Mouse (Mus musculus): Measurements from ENCODE around the gene Mgat4e.

Gene Mgat4e

DNA sequence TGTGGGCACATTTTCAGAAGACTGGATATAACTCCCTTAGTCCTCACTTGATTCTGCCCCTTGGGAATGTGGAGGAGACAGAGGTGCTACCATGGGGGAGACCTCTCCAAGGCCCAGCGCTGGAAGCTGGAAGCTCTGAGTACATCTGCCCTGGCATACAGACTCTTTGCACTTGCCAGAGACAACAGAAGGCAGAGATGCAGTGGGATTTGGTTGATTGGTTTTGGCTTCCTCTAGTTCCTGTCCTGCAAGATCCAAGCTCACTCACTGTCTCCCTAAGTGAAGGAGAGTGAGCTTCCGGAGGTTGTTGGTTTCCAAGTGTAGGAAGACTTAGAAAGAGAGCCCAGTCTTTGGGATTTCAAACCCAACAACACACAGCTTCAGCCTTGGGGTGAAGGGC is 33.6 kb downstream of the Mgat4e start:
- in situ Hi-C loops (cut with MboI; ENCODE audit: low sequenced_read_pairs): no loop called here

DNA sequence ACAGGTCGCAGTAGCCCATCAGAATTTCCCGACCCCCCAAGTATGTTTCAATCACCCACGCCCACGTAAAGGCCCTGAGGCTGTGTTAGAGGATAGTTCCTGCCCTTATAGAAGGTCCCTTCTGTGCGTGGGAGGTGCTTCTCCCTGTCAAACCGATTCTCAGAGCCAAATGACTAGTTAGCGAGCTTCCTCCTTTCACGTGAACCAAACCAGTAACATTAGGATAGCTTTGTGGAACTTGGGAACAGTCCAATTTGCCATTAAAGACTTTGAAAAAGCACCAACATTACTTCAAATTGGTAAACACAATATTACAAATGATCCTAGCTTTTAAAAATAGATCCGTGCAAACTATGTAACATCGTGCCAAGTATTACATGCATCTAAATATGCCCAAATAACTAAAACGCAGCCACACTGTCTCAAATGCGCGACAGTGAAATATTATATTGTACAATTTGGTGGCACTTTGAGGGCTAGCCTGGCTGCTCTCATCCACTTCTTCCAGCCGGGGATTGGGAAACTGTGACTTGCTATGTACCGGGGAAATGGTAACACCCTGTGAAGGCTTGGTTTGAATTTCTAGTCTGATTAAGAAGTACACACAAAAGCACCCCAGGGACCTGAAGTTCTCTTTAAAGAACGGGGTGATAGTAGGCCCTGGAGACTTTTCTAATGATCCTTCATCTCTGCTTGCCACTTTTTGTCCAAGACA is 35.4 kb downstream of the Mgat4e start:
- in situ Hi-C loops (cut with MboI; ENCODE audit: low sequenced_read_pairs): no loop called here

DNA sequence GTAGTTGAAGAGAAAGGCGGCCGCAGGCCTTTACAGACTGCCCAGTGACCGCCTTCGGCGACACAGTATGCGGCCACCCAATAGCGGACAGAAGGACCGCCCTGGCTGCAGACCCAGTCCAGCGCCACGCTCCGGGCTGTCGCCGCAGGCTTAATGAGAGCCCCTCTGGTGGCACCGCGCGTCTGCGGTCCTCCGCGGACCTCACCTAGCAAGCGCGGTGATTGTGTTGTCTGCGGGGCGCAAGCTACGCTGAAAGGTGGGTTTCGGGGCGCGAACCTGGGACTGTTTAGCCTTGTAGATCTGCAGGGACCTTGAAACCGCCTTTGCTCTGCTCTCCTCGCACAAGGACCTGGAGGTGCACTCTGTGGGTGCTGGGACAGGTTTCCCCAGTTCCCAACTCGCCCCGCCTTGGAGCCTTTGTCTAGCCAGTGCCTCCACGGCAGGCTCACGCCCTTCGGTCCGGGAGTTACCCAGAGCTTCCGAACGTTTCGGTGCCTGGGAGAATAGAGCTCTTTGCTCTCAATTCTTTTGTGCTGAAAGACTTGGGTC is 36.1 kb downstream of the Mgat4e start:
- in situ Hi-C loops (cut with MboI; ENCODE audit: low sequenced_read_pairs): no loop called here

DNA sequence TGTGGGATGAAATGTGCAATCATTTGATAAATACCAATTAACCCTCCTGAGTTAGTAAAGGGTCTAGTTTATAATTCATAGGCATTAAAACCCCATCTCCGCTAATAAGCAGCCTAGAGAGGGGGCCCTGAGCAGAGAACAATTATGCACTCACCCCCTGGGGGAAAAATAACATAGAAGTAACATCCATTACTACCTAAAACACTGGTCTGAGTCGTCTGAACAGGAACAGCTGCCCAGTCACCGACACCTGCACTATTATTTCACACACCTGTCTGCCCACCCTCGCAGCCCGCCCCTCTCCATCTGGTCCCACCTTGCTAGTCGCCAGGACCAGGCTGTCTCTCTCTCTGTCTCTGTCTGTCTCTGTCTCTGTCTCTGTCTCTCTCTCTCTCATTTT is 36.9 kb downstream of the Mgat4e start:
- in situ Hi-C loops (cut with MboI; ENCODE audit: low sequenced_read_pairs): no loop called here

DNA sequence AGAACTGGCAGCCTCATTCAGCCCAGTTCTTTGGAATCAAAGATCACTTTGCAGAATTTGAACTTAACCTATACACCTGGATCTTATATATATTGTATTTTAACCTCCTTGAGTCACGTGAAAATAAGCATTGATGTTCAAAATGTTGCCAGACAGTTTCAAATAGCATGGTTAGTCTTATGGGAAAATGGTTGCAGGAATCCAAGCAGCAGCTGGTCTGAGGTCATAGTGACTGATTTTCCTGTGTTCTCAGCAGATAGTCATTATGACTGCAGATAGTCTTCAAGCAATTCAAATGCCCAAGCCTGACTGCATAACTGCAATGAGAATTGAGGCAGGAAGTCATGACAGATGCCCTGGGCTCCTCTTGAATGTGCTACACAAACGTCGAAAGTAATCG is 37.3 kb downstream of the Mgat4e start:
- in situ Hi-C loops (cut with MboI; ENCODE audit: low sequenced_read_pairs): no loop called here

DNA sequence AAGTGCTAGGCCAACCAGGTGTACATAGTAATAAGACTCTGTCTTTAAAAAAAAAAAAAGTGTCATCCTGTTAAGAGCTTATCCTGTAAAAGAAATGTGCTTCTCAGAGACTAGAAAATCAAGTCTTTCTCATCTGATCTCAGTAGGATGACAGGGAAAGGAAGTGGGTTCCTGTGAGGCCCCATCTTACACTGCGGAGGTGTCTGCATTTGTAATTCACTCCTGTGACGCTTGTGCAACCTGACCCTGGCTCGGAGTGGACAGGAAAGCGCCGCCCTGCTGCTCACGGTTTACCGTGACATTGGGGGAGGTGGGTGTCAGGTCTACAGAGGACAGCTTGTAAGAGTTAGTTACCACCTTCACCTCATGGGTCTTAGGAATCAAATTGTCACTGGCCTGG is 39.5 kb downstream of the Mgat4e start:
- in situ Hi-C loops (cut with MboI; ENCODE audit: low sequenced_read_pairs): no loop called here

DNA sequence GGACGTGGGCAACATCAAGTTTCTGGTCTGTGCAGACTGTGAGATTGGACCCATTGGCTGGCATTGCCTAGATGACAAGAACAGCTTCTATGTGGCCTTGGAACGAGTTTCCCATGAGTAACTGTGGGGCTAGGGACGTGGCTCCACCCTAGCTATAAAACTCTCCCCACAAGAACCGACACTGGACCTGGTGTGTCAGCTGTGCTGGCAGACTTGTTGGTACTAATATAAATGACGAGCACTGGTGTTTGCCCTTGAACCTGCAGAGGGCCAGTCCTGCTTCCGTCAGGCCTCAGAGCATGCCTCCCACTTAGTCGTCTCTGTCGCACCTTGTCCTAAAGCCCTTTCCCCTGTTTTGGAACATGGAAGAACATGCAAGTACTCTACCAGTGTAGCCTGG is 43.3 kb downstream of the Mgat4e start:
- in situ Hi-C loops (cut with MboI; ENCODE audit: low sequenced_read_pairs): no loop called here

DNA sequence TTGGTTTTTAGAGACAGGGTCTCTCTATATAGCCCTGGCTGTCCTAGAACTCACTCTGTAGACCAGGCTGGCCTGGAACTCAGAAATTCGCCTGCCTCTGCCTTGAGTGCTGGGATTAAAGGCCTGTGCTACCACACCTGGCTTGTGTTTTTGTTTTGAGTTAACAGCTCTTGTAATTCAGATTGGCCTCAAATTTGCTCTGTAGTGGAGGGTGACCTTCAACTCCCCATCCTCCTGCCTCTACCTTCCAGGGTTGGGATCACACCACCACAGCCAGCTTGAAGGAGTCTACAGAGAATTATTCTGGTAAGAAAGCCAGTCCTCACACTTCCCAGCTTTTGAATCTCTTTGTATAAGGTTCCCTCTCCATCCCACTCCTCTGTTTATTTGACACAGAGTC is 48.6 kb downstream of the Mgat4e start:
- in situ Hi-C loops (cut with MboI; ENCODE audit: low sequenced_read_pairs): no loop called here

DNA sequence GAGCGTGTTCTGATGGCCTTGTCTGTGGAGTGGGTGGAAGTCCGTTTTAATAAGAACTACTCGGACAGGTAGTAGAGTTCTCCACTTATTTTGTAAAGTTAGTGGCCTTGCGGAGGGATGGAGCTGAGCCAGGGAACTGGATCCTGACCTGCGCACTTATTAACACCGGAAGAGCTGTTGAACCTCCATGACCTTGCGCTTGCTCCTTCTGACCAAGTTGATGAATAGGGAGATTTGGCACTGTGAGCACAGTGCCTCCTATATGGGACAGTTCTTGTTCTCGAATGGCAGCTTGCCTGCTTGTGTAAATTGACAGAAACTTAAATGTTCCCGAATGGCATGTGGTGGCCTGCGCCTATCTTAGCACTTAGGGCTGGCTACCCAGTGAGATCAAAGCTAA is 53.5 kb downstream of the Mgat4e start:
- in situ Hi-C loops (cut with MboI; ENCODE audit: low sequenced_read_pairs): no loop called here

DNA sequence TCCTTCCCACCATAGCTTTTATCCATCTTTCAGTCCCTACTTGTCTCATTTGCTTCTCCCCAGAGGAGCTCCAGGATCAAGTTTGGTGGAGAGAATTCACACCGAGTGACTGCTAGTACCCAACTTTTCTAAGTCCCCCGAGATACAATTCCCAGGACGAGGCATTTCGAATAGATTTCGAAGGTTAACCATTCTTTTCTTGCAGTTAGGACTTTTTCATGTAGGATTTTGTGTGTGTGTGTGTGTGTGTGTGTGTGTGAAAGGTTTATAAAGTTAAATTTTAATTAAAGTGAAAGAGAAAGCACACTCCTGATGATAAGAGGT is 54.3 kb downstream of the Mgat4e start:
- in situ Hi-C loops (cut with MboI; ENCODE audit: low sequenced_read_pairs): no loop called here

DNA sequence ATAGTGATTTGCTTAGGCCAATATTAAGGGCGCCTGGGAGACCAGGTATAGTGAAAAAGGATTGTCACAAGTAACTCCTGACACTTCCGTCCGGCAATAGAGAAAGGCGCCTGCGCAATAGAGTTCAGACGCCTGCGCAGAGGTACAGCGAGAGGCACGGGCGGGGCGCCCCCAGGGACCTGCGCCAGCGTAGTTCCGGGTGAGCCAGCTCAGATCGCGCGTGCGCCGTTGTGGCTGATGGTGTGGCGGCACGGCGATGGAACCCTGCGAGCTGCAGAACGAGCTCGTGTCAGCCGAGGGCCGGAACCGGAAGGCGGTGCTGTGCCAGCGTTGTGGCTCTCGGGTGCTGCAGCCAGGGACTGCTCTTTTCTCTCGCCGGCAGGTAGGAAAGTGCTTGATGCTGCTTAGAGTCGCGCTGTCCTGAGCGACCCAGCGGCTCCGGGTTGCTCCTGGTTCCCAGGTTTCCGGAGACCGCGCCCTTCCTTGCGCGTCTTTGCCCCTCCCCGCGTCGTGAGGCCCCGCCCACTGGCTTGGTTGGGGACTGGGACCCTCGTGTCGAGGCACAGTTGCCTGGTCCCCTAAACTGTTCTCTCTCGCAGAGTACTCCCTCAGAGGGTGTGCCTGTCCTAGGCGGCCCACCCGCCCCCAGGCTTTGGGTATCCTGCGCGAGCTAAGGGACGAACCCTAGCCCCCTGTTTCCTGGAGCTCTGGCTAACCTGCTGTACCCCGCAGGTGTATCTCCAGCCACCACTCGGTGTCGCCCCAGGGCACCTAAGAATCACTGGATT is 54.9 kb downstream of the Mgat4e start, which contains the start of gene Rabif:
Gene Rabif, plus strand, starts transcription at position 221 of the 788 bp plus-strand sequence.
- in situ Hi-C loops (cut with MboI; ENCODE audit: low sequenced_read_pairs): no loop called here

DNA sequence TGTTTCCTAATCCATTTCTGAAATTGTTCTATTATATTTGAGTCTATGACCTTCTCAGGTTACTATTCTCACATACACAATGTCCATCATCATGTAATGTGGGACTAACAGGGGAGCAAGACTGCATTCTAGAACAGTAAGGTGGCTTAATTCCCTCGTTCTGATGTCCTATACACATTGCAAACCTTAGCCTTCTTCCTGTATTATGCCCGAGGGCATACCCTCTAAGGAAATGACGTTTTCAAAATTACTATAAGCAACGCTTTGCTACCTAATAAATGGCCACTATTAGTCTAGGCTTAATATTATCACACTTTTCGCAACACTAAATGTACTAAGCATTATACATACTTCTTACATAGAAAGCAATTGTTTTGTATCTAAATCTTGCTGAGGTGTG is 55.5 kb downstream of the Mgat4e start:
- in situ Hi-C loops (cut with MboI; ENCODE audit: low sequenced_read_pairs): no loop called here

DNA sequence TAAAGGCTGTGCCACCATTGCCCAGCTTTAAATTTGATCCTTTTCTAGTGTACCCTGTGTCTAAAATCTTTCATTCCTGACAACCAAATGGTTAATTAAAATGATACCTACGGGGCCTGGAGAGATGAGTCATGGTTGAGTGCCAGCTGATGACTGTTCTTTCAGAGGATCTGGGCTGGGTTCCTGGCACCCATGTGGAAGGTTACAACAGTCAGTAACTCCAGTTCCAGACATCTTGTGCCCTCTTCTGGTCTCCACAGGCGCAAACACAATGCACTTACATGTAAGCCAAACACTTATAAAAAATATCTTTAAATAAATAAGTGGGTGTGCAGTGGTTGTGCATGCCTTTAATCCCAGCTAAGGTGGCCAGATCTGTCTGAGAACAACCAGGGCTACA is 56.0 kb downstream of the Mgat4e start:
- in situ Hi-C loops (cut with MboI; ENCODE audit: low sequenced_read_pairs): no loop called here

DNA sequence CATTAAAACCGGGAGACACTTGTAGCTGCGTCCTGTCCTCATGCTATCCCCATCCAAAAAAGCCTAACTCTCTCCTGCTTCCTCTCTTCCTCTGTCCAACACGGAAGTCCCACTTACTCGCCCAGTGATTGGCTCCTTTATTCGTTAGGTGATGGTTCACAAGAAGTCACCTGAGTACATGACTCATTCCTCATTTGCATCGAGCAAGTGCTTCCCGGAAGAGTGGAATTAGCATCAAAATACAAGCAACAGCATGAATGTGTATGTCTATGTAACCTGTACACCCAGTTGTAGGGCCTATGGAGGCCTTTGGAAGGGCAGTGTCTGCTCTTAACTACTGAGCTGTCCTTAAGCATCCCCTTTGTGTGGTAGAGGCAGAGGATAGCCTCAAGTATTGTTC is 57.2 kb downstream of the Mgat4e start:
- in situ Hi-C loops (cut with MboI; ENCODE audit: low sequenced_read_pairs): no loop called here
